Mouse (Mus musculus) lung, postnatal 0 days (tissue): ENCODE data around the gene F8. TPM values are rescaled to one million over a fixed set of nuclear protein-coding genes. Genes with fewer than 3 reads are reported as not detected.

ENCODE experiments used
- ATAC-seq: fragments of 200-750 bp; cut with Nextera tagmentation; 2 replicates; pipeline ENCODE4 v1.8.0; 2017; ENCODE audit warnings: moderate library complexity
- DNase-seq: peaks from one replicate; pipeline ENCODE4 v3.0.0-alpha.2; 2016; ENCODE audit warnings: low spot score
- H3K27ac ChIP-seq: fragments of 300-500 bp; sonication (generic); 2 replicates; pipeline ENCODE4 v1.5.1; 2014; ENCODE audit warnings: antibody characterized with exemption, mild to moderate bottlenecking, low read length, mixed read lengths
- H3K27me3 ChIP-seq: fragments of 300-500 bp; sonication (generic); replicated peaks from 2 replicates; pipeline ENCODE4 v1.6.1; 2014; ENCODE audit warnings: low read length, mixed read lengths; ENCODE audit not compliant: insufficient read depth
- H3K36me3 ChIP-seq: fragments of 300-500 bp; sonication (generic); 2 replicates; pipeline ENCODE4 v1.6.1; 2014; ENCODE audit warnings: low read length, mixed read lengths; ENCODE audit not compliant: insufficient read depth
- H3K4me1 ChIP-seq: fragments of 300-500 bp; sonication (generic); 2 replicates; pipeline ENCODE4 v1.6.1; 2014; ENCODE audit warnings: antibody characterized with exemption, low read depth, low read length, mixed read lengths; ENCODE audit not compliant: insufficient read depth
- H3K4me2 ChIP-seq: fragments of 300-500 bp; sonication (generic); replicated peaks from 2 replicates; pipeline ENCODE4 v1.6.1; 2014; ENCODE audit warnings: low read depth, mild to moderate bottlenecking, low read length, moderate library complexity, mixed read lengths
- H3K4me3 ChIP-seq: fragments of 300-500 bp; sonication (generic); 2 replicates; pipeline ENCODE4 v1.5.1; 2014; ENCODE audit warnings: low read depth, low read length
- H3K9ac ChIP-seq: fragments of 300-500 bp; sonication (generic); replicated peaks from 2 replicates; pipeline ENCODE4 v1.6.1; 2014; ENCODE audit warnings: low read depth, mild to moderate bottlenecking
- H3K9me3 ChIP-seq: fragments of 300-500 bp; sonication (generic); 2 replicates; pipeline ENCODE4 v1.6.1; 2016; ENCODE audit warnings: low read length, mixed read lengths
- CTCF ChIP-seq: IDR thresholded peaks from 2 replicates; pipeline ENCODE4 v1.5.1; 2016; ENCODE audit warnings: antibody characterized with exemption, mild to moderate bottlenecking
- EP300 ChIP-seq: IDR thresholded peaks from 2 replicates; pipeline ENCODE4 v1.6.1; 2016; ENCODE audit warnings: antibody characterized with exemption, mild to moderate bottlenecking, control low read depth
- WGBS: fragments of 180-500 bp; shearing (Covaris S2); extraction: QIAGEN DNeasy Blood & Tissue Kit; methylation state at CpG from one replicate; pipeline ENCODE4 v1.1.7; 2014; 5-methylcytosine and 5-hydroxymethylcytosine counted together
- polyA plus RNA-seq: library from polyadenylated mRNA; unstranded; fragments of >200 nt; fragmentation: Nextera tagmentation; extraction: Ambion mirVana; gene quantifications from 2 replicates; pipeline ENCODE4 v1.2.1, GENCODE M21; 2015

F8 gene
- 1.0 and 1.3 TPM in 2 replicates for polyA plus RNA-seq

DNA sequence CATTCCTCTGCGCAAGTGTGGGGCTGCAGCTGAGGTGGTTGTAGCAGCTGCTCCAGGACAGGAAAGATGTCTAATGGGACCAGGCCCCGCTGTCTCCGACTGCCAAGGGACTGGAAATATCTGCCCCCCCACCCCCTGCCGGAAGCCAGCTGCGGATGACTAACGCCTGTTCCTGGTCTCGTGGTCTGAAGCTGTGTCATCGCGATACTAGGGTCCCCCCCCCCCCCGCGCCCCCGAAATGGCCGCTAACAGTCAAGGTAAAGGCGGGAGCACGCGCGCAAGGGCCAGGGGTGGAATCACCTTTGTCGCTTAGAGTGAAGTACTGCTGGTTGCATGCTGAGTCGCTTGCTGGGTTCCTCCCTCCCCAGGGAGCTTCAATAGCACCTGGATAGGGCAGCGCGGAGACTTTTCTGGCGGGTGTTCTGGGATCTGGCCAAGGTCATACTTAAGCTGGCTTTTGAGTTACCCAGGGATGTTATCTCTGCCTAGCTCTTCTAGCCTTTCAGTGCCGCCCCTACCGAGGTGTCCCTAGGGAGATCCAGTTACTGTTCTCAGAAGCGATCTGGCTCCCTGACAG is at the start of gene F8, which contains the start of gene Fundc2:
TSS of gene F8 (minus strand) at position 421 of the 577 bp plus-strand sequence.
TSS of gene Fundc2 (plus strand) at position 205 of the 577 bp plus-strand sequence.
- Histone ChIP-seq H3K36me3 (no peaks in the 10 kb centered on the region), H3K27ac (peak within 1 kb of the TSS; percentile 71), H3K4me3 (peak within 1 kb of the TSS; percentile 50), H3K9ac (peak within 1 kb of the TSS; percentile 35), H3K9me3 (no peaks in the 10 kb centered on the region), H3K4me2 (peak within 1 kb of the TSS; percentile 48), H3K4me1 (no peaks in the 10 kb centered on the region), H3K27me3 (no peaks in the 10 kb centered on the region)
- WGBS = 12% methylated on average over 13 of the region's 25 CpGs
- DNase-seq (peak; percentile 88), ATAC-seq (peak; percentile 99)
- TF ChIP-seq EP300 (peak; percentile 68; the same call in 1 of the 2 replicates), CTCF (no peak)

DNA sequence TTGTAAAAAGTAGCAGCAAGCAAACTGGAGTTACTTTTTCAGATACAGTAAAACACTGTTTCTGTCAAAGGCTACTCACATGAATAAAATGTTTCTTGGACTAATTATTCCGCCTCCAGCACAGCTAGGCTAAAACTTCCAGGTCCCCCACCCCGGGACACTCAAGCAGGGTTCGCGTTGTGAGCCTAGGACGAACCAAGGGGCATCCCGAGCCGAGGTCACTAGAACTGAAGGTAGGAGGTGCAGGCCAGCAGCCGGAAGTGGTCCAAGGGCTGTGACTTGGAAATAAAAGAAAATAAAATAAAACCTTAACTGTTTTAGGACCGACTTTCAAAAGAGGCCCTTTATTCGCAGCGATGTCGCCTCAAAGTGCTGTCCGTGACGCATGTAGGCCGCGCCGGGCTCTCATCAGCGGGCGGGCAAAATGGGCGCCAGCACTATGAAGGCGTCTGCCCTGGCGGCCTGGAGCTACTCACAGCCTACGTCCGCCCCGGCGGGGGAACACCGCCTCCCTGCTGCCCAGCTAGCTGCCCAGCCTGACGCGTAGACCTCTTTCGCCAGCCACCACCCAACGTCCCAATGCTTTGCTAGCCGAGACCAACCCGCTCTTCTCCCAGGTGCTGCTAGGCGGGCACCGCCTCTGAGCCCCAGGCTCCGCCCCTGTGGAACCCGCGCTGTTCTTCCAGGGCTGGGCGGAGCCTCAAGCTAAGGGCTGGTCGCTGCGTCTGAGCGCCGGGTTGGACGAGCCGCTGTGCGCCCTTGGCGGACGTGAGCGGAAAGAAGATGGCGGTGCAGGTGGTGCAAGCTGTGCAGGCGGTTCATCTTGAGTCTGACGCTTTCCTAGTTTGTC is 33.7 kb upstream of the F8 start, which contains the start of the genes Cmc4, Mtcp1 and Brcc3:
TSS of gene Cmc4 (minus strand) at position 649 of the 850 bp plus-strand sequence.
TSS of gene Mtcp1 (minus strand) at position 653 of the 850 bp plus-strand sequence.
TSS of gene Brcc3 (plus strand) at position 693 of the 850 bp plus-strand sequence.
- H3K4me2 ChIP-seq = peak within 1 kb of the TSS; percentile 48
- H3K27me3 ChIP-seq = no peaks in the 10 kb centered on the region
- H3K9me3 ChIP-seq = no peaks in the 10 kb centered on the region
- H3K27ac ChIP-seq = peak within 1 kb of the TSS; percentile 88
- peak; percentile 93 for DNase-seq
- H3K9ac ChIP-seq = peak within 1 kb of the TSS; percentile 41; the same call in 1 of the 2 replicates
- H3K36me3 ChIP-seq = no peaks in the 10 kb centered on the region
- peak; percentile 99 for ATAC-seq
- no peaks in the 10 kb centered on the region for H3K4me1 ChIP-seq
- H3K4me3 ChIP-seq = peak within 1 kb of the TSS; percentile 49
- 14% methylated on average over 46 of the region's 52 CpGs for WGBS
- TF ChIP-seq CTCF (no peak; the same call in 1 of the 2 replicates), EP300 (no peak)

- DNase-seq (no peak), ATAC-seq (no peak)
- Histone ChIP-seq H3K9ac (no peak overlapping the region), H3K4me1 (no peaks in the 10 kb centered on the region), H3K36me3 (no peaks in the 10 kb centered on the region), H3K27ac (no peak overlapping the region), H3K27me3 (no peaks in the 10 kb centered on the region), H3K9me3 (no peaks in the 10 kb centered on the region), H3K4me3 (no peak overlapping the region), H3K4me2 (no peak overlapping the region)
- TF ChIP-seq CTCF = no peak
- no peak for TF ChIP-seq EP300
- 97% methylated on average over 1 of the region's 1 CpGs for WGBS
These were observed 27.3 kb upstream of the F8 start for GRCm38 (mm10) chrX:75409711-75410110.

- H3K36me3 ChIP-seq = no peaks in the 10 kb centered on the region
- no peaks in the 10 kb centered on the region for H3K27me3 ChIP-seq
- no peak for TF ChIP-seq CTCF
- no peak for TF ChIP-seq EP300
- no peak overlapping the region for H3K9ac ChIP-seq
- ATAC-seq (no peak), DNase-seq (no peak)
- H3K4me2 ChIP-seq = no peak overlapping the region
- H3K4me3 ChIP-seq = no peak overlapping the region
- H3K27ac ChIP-seq = no peak overlapping the region
- no peaks in the 10 kb centered on the region for H3K9me3 ChIP-seq
- no peaks in the 10 kb centered on the region for H3K4me1 ChIP-seq
These were observed 20.9 kb upstream of the F8 start for GRCm38 (mm10) chrX:75403350-75403749.

DNA sequence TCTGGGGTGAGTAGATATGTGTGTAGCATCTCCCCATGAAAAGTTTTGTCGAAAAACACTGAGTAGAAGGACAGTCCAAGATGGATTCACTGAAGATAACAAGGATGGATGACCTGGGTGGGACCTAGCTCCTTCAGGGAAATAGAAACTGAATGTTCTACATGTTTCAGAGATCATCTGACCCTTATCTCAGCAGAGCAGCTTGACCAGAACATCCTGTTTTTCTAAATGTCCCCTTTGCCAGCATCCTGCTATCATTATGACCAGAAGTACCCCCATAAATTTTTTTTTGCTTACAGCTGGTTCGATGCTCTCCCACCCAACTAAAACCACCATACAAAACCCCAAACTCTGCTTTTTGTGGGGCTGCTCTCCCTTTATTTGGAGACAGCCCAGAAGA is 20.3 kb upstream of the F8 start:
- Histone ChIP-seq H3K4me1 (no peaks in the 10 kb centered on the region), H3K27ac (no peak overlapping the region), H3K4me2 (no peak overlapping the region), H3K36me3 (no peaks in the 10 kb centered on the region), H3K4me3 (no peak overlapping the region), H3K27me3 (no peaks in the 10 kb centered on the region), H3K9ac (no peak overlapping the region), H3K9me3 (no peaks in the 10 kb centered on the region)
- 71% methylated on average over 2 of the region's 2 CpGs for WGBS
- ATAC-seq (no peak), DNase-seq (peak; percentile 7)
- TF ChIP-seq EP300 (peak; percentile 58; the same call in 1 of the 2 replicates), CTCF (no peak)

- no peak overlapping the region for H3K9ac ChIP-seq
- H3K36me3 ChIP-seq = no peaks in the 10 kb centered on the region
- ATAC-seq = no peak
- no peak overlapping the region for H3K4me2 ChIP-seq
- DNase-seq = no peak
- no peaks in the 10 kb centered on the region for H3K9me3 ChIP-seq
- WGBS = 86% methylated on average over 1 of the region's 1 CpGs
- H3K27ac ChIP-seq = no peak overlapping the region
- no peaks in the 10 kb centered on the region for H3K4me1 ChIP-seq
- TF ChIP-seq CTCF (no peak), EP300 (no peak)
- no peaks in the 10 kb centered on the region for H3K27me3 ChIP-seq
- H3K4me3 ChIP-seq = no peak overlapping the region
These were observed 17.1 kb upstream of the F8 start for GRCm38 (mm10) chrX:75399471-75399870.
